Mouse (Mus musculus) central nervous system, embryonic 11.5 days (tissue): ENCODE data around the gene Gm14525. TPM values are rescaled to one million over a fixed set of nuclear protein-coding genes. Genes with fewer than 3 reads are reported as not detected.

Source experiments
- polyA plus RNA-seq: library from polyadenylated mRNA; depleted of rRNA; stranded (reverse); fragments of >200 nt; gene quantifications from 2 replicates; pipeline ENCODE4 v1.2.3, GENCODE M21; 2012; rRNA removed

Gm14525 gene
- polyA plus RNA-seq = not detected in 2 replicates

GRCm38 (mm10) chrX:26702538-26702937 is at the start of gene Gm14525:
Gene Gm14525 (minus strand): TSS chrX:26702638.

Other genes with a start within 250 kb of the Gm14525 start
- gene Slx, start 157.1 kb downstream of the Gm14525 start, polyA plus RNA-seq = not detected in 2 replicates
- not detected in 2 replicates for gene Gm6121, start 233.1 kb upstream of the Gm14525 start, polyA plus RNA-seq